Mouse (Mus musculus) lung, postnatal 14 days (tissue): ENCODE measurements around the gene 1700001C02Rik.

Experiments
- DNase-seq: peaks from one replicate; pipeline ENCODE4 v3.0.0; 2021

1700001C02Rik gene

DNA sequence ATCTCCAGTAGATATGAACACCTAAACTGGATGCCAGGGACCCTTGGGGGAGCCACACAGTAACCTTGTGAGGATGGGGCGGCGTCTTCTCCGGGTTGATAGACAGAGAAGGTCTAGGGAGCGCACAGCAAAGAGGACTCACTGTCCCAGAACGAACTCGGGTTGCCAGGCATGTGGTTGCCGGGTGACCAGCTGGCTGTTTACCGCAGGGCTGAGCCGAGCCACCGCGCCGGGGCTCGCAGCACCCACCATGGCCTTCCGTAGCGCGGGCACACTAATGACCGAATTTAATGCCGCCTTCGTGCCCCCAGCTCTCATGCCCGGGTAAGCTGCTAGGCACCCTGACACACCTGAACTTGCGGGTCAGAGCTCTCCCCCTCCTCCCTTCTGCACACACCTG lies at the start of gene 1700001C02Rik:
Gene 1700001C02Rik (plus strand): TSS at position 187 of the 400 bp plus-strand sequence.
- no peak for DNase-seq

DNA sequence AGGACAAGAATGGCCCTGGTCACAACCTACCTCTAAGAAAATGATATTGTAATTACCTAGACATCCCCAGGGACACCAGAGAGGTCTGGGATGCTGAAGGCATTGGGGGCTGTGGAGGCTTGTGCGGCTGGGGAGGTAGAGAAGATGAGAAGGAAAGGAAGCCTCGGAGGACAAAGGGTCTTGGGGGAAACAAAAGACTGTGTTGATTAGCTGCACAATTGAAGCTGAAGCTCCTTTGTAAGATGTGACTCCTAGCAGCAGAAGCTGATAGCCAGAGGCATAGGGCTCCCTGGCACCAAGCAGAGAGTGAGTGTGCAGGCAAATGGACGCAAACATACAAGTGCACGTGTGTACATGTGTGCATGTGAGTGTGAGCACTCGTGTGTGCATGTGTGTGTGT lies 49.2 kb upstream of the 1700001C02Rik start:
- DNase-seq, result no peak

DNA sequence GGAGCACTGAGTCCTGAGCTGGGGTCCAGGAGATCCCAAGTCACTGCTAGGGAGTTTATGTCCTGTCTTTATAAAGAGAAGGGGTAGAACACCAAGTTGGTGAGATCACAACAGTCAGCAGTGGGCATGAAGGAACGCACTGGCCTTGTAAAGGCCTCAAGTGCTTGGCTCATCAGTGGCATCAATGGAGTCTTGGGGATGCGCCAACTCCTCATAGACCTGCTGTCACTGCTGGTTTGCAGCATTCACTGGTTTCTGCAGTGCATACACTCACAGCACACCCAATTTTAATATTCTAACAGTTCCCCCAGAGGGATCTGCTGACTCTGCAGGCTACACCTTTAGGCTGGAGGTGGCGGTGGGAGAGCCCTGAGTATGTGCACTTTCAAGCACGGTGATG lies 42.7 kb upstream of the 1700001C02Rik start:
- no peak for DNase-seq

DNA sequence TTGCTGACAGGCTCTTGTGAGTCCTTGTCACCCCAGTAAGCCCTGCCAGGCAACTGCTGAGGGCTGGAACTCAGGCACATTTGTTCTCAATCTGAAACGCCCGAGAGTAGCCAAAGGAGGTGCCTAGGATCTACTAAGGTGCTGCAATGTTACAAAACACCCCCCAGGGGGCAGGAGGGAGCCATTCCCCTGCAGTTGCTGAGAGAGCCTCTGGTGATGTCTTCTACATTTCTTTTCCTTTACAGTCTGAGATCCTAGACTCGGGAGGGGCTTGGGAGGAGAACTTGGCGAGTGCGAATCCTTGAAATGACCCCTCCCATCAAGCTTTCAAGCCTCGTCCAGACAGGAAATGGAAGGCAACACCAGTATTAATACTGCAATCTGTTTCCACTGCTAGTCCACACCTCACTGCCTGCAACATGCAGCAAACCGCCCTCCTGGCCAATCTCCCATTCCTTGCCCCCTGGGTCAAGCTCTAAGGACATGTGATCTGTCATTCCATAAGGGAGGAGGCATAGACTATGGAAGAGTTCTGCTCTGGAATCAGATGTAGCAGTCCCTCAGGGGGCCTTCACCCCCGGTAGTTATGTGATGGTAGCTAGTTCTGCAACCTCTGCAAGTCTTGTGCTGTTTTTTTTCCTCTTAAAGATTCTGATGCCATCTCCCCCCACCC lies 42.1 kb upstream of the 1700001C02Rik start:
- peak; percentile 62 for DNase-seq

DNA sequence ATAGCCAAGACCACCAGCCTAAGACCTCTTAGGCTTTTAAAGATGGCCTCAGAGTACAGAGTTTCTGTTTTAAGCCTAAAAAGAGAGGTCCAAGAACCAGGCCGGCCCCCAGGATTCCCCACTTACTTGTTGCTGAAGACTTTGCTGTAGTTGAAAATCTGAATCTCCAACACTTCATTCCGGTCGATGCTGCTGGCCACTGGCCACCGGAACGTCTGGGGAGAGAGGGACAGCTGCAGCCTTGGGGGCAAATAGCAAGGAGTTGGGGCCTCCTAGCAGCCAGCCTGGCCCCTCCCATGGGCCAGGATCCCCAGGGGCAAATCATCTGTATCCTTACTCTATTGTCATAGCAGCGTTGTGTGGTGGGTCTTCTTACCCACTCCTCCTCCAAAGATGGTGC lies 38.4 kb upstream of the 1700001C02Rik start:
- DNase-seq, result peak; percentile 22

DNA sequence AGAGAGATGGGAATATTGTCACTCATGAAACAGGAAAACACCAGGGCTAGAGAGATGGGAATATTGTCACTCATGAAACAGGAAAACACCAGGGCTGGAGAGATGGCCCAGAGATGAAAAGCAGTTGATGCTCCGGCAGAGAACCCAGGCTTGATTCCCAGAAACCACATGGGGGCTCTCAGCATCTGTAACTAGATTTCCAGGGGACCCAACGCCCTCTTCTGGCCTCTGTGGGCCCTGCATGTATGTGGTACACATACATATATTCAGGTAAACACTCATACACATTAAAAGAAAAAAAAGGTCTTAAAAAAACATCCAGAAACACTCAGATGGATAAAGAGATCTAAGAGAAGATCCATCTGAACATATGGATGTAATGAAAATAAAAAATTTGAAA lies 26.9 kb upstream of the 1700001C02Rik start:
- no peak for DNase-seq

DNA sequence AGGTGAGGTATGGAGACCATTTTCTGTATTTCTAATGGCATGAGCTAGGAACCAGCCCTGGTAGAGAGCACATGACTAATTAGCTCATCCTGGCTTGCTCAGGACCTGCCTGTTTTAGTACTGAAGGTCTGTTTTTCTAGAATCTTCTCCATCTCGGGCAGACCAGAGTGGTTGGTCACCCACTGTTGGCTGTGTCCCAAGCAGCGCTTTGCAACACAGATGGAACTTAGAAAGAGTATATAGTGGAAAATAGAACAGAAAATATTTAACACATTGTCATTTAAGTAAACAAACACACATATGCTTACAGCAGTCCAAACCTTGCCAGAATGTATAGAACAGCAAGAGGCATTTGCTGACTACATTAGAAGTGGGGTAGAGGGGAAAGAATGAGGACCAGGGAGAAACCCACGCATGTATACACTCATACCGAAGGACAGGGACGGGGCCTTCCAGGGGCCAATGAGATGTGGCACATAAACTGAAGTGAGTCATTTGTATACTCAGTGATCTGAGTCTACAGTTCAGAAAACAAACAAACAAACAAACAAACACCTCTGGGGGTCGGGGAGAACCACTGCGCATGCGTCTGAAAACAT lies 25.4 kb upstream of the 1700001C02Rik start:
- DNase-seq, result no peak

DNA sequence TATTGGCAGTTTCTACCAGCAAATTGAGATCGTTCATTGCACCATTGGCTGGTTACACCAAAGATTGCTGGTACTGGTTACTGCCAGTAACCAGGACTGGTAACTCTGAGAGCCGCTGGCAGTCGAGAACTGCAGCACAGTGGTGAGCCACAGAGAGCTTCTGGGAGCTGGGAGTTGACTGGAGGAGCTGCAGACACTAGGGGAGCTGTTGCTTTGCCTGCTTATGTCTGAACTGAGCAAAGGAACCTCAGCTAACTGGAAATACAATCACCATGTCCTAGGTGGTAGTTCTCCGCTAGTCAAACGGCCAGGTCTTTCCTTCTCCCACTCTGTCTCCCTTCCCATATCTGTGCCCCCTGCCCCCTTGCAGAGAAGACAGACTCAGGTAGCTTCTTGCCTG lies 23.7 kb upstream of the 1700001C02Rik start:
- no peak for DNase-seq

DNA sequence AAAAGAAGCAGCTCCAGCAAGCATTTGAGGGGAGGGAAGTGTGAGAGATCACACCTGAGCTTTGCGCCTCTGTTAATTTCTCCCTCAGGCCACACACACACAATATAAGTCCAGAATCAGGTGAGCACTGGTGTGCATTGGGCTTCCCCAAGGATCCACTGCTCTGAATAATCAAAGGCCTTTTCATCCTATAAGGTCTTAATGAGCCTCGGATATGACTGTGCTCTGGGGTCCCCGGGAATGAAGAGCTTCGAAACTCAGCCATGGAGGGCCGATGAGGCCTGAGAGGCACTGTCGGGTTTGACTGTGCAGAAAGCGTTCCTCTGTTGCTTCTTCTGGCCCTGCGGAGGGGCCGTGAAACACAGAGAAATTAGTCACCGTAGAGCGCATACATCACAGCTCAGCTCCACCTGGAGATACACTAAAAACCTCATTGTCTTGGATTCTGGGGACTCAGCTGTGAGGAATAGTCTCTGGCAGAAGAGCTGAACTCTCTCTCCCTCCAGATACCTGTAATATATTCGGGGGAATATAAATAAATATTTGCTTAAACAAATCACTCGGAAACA lies 21.4 kb upstream of the 1700001C02Rik start:
- DNase-seq, result no peak

DNA sequence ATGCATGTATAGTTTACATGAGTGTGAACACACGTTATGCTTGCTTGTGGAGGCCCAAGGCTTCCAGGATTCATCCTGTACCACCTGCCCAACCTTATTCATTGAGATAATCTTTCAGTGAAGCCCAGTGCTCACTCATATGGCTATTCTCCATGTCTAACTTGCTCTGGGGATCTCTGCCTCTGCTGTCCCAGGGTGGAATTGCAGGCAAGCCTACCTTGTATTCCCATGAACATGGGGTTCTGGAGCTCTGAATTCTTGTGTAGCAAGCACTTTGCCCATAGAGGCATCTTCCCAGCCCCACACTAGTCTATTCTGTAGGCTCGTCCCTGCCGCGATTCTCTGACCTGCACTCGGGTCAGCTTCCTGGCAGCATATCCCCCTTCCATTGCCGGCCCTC lies 9.8 kb upstream of the 1700001C02Rik start:
- DNase-seq, result no peak

DNA sequence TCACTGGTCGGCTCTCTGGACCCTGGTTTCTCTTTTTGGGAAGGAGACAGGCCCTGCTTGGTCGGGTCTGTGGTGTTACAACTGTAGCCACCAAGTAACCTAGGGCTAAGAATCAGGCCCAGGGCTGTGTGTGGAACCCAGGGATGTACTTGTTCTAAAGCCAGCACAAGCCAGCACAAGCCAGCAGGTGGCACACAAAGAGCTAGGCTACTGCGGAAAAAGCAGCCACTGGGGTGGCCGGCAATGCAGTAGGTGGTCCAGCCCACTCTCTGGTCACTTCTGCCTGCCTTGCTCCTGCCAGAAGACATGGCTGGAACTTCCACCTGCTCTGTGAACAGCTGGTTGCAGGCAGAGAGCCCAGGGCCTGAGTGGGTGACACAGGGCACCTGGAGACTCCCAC lies 5.7 kb upstream of the 1700001C02Rik start:
- no peak for DNase-seq

DNA sequence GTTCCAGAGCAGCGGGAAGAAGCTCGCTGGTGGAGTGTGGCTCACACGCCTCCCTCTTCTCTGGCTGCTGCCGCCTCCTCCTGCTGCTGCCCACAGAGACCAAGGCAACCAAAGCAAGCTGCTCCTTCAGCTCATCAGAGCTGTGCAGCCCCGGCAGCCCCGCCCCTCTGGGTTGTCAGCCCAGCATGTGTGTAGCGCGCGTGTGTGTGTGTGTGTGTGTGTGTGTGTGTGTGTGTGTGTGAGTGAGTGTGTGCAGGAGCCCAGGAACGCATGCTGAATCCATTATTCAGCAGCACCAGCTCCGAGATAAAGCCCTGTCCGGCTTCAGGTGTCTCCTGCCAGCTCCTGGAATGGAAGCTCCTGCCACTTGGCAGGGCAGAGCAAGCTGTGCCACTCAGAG lies 4.0 kb upstream of the 1700001C02Rik start, which contains the start of gene Otof:
Gene Otof (minus strand): TSS at position 112 of the 400 bp plus-strand sequence.
- peak; percentile 22 for DNase-seq

DNA sequence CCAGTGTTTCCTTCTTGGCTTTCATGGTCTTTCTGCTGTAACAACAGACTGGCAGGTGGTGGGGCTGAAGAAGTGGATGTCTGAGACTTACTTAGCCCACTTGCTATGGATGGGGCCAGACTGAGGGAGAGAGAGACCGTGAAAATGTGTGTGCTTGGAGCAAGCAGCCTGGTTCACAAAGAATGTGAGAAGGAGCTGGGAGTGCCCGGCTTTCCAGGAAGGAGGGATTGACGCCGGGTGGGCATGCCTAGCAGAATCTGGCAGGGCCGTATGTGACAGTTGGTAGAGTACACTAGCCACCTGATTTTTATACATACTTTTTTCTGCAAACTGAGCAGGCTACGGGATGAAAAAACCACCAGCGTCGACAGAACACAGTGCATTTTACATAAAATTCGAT lies 468 bp downstream of the 1700001C02Rik start:
- no peak for DNase-seq

DNA sequence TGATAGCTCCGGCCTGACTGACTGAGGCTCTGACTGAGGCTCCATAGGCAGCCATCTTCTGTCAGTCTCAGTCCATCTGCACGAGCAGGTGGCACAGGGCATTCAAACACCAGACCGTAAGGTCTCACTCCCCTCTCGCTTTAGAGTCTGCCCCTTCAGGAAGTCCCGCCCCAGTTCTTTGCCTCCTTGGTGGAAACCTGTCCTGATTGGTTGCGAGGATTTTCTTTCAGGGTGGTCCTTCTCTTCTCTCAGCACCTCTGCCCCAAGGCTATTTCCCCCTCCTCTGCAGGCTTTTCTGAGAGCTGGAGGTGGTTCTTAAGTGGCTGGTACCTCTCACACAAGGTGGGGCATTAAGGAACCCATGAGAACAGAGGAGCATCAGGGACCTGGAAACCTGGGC lies 4.6 kb downstream of the 1700001C02Rik start:
- no peak for DNase-seq

DNA sequence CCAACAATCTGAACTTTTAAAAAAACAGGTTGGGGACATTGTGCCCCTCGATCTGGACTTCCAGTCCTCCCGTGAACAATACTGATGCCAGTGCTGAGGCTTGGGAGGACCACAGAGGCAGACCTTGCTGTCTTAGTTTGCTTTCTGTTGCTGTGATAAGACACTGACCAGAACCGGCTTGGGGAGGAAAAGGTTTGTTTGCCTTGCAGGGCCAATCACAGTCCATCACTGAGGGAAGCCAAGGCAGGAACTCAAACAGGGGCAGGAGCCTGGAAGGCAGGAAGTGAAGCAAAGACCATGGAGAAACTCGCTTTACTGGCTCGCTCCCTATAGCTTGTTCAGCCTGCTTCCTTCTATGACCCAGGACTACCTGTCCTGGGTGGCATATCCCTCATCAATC lies 6.3 kb downstream of the 1700001C02Rik start:
- no peak for DNase-seq

DNA sequence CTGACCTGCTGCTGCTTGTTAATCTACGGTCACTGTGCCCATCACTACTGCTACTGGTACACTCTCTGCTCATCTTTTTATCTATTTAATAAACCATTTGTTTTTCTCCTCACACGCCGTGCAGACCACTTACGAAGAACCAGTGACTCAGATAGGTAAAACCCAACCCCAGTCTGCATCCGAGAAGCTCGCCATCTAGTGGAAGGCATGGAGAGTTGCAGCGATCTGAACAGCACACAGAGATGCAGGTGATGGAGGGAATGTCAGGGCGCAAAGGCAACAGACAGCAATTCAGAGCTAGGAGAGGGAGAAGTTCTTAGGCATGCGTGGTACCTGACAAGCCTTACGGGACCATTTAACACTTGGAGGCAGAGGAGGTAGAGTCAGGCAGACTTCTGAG lies 10.7 kb downstream of the 1700001C02Rik start:
- peak; percentile 29 for DNase-seq

DNA sequence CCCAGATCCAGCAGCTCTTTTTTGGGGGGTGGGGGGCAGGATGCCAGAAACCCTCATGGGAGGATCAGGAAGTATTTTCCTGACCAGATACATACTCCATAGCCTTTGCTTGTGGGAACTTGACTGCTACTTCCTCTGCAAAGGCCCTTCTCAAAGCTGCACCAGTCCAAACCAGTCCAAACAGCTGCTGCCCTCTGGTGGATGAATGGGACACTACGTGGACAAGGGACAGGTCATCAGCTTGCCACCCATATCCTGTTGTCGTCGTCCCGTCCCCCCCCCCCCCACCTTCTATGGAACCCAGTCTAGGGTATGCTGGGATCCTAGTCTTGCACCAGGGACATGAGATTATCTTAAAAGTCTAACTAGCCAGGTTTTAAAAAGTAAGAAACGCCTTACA lies 16.5 kb downstream of the 1700001C02Rik start:
- peak; percentile 82 for DNase-seq

DNA sequence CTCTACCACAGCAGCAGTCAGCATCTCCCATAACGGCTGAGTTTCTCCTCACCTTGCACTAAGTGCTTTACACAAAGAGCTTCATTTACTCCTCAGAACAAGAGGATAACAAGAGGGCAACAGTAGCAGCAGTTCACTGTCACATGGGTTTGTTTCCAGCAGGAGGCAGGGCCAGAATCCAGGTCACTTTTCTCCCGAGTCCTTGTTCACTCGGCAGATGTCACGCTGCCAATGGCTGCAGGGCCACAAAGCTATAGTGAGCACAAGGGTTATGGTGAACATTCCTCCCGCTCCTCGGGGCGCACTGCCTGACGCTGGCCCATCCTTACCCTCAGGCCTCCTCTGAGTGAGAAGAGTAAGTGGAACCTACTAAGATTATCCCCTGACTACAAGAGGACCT lies 17.7 kb downstream of the 1700001C02Rik start:
- no peak for DNase-seq

DNA sequence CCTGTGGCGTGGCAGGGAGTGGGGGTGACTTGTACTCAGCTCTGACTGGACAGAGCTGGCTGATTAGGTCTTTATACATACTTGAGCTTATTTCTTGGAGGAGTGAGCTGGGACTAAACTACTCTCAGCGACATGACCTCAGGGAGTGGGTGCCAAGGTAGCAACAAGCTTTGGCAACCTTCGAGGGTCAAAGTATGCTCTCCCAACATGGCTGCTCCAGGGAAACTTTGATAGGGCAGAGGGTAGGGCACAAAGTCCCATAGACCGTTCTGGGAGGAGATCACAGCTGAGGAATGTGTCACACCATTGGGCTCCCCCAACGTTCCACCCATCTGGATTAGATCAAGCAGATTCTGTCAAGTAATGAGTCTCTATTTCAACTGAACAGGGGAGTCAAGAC lies 18.7 kb downstream of the 1700001C02Rik start:
- no peak for DNase-seq

DNA sequence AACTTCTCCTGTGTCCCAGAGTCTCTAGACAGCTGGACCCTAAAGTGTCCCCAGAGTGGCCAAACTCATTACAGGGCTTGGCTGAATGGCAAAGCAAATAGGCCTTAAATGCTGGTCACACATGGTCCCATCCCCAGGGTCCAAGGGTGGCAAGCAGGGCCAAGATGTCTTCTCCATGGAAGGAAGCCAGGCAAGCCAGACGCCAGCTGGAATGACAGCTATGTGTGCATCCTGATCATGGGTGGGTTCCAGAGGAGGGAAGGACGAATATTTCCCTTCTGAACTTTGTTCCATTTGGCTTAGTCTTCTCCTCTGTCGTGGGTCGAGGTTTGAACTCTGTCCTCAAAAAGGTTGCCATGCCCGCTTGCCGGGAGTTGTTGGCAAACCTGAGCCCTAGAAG lies 19.3 kb downstream of the 1700001C02Rik start:
- DNase-seq, result no peak

DNA sequence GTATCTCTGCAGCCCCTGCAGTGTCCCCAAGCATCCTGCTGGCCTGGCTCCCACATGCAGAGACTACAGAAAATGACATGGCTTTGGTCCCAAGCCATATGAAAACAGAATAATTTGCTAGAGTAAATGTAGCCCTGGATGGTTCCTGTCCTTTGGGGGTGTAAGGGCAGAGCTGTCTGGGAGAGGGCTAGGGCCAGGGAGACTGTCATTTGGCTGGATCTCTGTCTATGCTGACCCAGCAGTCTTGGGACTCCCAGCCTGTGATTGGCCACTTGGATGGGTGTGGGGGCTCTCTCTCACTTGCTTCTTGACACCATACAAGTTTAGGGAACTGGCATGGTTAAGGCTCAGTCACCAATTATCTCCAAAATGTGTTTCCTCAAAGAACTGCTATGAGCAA lies 24.4 kb downstream of the 1700001C02Rik start:
- no peak for DNase-seq

DNA sequence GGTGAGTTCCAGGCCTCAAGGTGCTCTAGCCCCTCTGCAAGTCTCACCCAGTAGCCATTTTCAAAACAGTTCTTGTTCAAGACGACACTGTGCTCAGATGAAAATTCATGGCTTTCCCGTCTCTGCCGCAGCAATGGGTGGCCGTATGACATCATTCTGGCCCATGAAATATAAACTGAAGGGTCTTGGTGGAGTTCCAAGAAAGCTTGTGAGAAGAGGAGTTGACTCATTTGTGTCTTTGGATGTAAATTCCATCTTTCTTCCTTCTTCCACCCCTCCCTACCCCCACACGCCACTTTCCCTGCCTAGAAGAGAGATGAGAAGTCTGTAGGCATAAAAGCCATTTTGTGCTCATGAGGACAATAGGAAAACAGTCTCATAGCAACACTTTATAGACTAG lies 25.0 kb downstream of the 1700001C02Rik start:
- peak; percentile 17 for DNase-seq

DNA sequence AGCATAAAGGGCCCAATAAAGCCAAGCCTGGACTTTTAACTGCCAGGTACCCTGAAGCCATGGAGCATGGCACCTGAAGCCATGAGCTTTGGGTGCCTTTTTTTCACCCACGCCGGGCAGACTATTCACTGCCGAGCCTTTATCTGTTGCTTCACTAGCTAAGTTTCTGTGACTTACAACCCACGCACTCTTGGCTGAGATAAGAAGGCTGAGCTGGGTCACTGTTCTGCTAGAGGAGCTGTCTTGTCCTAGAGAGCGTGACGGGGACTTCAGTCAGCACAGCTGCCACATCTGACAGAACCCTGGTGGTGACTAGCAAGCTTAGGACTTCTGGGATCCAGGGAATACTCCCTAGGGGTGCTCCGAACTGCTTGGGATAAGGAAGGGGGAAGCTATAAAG lies 27.9 kb downstream of the 1700001C02Rik start:
- DNase-seq, result no peak

DNA sequence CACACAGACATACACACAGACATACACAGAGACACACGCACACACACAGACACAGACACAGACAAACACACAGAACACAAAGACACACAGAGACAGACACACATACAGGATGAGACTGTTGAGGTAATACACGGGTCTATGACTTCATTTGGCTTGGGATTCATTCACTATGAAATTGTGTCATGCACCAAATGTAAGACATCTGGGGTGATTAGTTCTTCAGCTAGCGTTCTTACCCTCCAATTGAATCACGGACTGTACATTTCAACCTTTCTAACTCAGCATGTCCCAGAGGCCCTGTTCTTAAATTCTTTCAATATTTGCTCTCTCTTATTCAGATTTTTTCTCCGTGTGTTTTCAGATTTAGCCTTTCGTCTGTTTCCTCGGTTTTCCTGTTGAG lies 28.8 kb downstream of the 1700001C02Rik start:
- DNase-seq, result no peak

DNA sequence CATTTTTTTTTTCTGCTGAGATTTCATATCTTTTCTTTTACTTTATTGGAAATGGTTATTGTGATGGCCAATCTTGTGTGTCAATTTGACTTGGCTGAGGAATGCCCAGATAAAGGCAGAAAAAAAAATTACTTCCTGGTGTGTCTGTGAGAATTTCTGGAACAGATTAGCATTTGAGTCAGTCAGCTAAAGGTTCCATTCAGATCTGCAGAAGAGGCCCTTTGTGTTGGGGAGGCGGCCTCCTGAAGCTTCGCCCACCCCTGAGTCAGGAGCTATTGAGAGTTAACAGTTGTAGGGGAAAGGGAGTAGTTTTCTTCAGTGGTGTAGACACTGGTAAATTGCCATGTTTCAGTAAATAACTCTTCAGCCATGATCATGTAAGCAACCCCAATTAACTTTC lies 29.4 kb downstream of the 1700001C02Rik start:
- DNase-seq, result no peak
